Mouse (Mus musculus) liver, adult 2 months (tissue): ENCODE data around the gene Rps3. TPM values are rescaled to one million over a fixed set of nuclear protein-coding genes. Genes with fewer than 3 reads are reported as not detected.

Experiments
- DNase-seq: peaks from one replicate; pipeline ENCODE4 v3.0.0-alpha.2; 2011; ENCODE audit warnings: low read depth, low spot score; ENCODE audit errors: extremely low read depth
- H3K27ac ChIP-seq: fragments of 200-500 bp; replicated peaks from 2 replicates; pipeline ENCODE4 v1.5.1; 2012; ENCODE audit warnings: low read depth, mild to moderate bottlenecking, control low read depth, inconsistent platforms, low read length; ENCODE audit not compliant: insufficient read depth
- H3K27me3 ChIP-seq: fragments of 200-500 bp; 2 replicates; pipeline ENCODE4 v1.6.1; 2012; ENCODE audit warnings: mild to moderate bottlenecking, moderate library complexity, low read length, inconsistent platforms; ENCODE audit not compliant: control insufficient read depth, insufficient read depth
- H3K36me3 ChIP-seq: fragments of 200-500 bp; 2 replicates; pipeline ENCODE4 v1.6.1; 2012; ENCODE audit warnings: low read length, inconsistent platforms; ENCODE audit not compliant: control insufficient read depth, insufficient read depth
- H3K4me1 ChIP-seq: fragments of 200-500 bp; 2 replicates; pipeline ENCODE4 v1.6.1; 2011; ENCODE audit warnings: low read length; ENCODE audit not compliant: control insufficient read depth, insufficient read depth
- H3K4me3 ChIP-seq: fragments of 200-500 bp; 2 replicates; pipeline ENCODE4 v1.5.1; 2011; ENCODE audit warnings: low read depth, mild to moderate bottlenecking, control low read depth, low read length, moderate library complexity; ENCODE audit not compliant: insufficient read depth
- H3K79me2 ChIP-seq: fragments of 200-500 bp; 2 replicates; pipeline ENCODE4 v1.6.1; 2012; ENCODE audit warnings: inconsistent platforms, mild to moderate bottlenecking, low read length, moderate library complexity; ENCODE audit not compliant: control insufficient read depth, insufficient read depth
- H3K9ac ChIP-seq: fragments of 200-500 bp; 2 replicates; pipeline ENCODE4 v1.6.1; 2012; ENCODE audit warnings: low read depth, mild to moderate bottlenecking, control low read depth, inconsistent platforms, low read length
- CTCF ChIP-seq: fragments of 200-500 bp; IDR thresholded peaks from 2 replicates; pipeline ENCODE4 v1.5.1; 2011; ENCODE audit warnings: low read depth, low read length, control low read depth
- POLR2A ChIP-seq: fragments of 200-500 bp; IDR thresholded peaks from 2 replicates; pipeline ENCODE4 v1.6.1; 2011; ENCODE audit warnings: low read length, control low read depth; ENCODE audit not compliant: insufficient read depth; ENCODE audit errors: extremely low read depth
- WGBS: fragments of 180-500 bp; shearing (Covaris S2); methylation state at CpG from one replicate; pipeline ENCODE4 v1.1.7; 2018; 5-methylcytosine and 5-hydroxymethylcytosine counted together
- polyA plus RNA-seq: library from polyadenylated mRNA; depleted of rRNA; stranded (reverse); fragments of >200 nt; gene quantifications from 2 replicates; pipeline ENCODE4 v1.2.3, GENCODE M21; 2012
- total RNA-seq: library from RNA; depleted of rRNA; stranded (reverse); fragments of >200 nt; gene quantifications from 2 replicates; pipeline ENCODE4 v1.2.3, GENCODE M21; 2014

Gene Rps3
- total and polyA plus RNA-seq, 2 experiments: 147 to 473 TPM

DNA sequence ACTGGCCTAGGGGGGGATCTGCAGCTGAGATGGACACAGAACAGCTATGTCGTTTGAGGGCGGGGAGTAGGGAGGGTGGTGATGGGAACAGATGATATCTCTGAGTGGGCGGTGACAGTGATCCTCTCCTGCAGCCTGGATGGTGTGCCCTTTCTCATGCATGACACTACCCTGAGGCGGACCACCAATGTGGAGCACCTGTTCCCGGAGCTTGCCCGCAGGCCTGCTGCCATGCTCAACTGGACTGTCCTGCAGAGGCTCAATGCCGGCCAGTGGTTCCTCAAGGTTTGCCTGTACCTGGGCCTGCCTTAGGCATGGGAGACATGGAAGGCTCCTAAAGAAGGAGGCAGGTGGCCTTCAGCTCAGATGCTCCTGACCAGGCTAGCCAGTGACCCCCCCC, 30.7 kb downstream of the Rps3 start:
- Histone ChIP-seq H3K4me1 (no peaks in the 10 kb centered on the region), H3K9ac (no peak overlapping the region), H3K36me3 (no peaks in the 10 kb centered on the region), H3K27ac (no peak overlapping the region), H3K27me3 (no peaks in the 10 kb centered on the region), H3K4me3 (no peak overlapping the region), H3K79me2 (no peaks in the 10 kb centered on the region)
- no peak for DNase-seq
- TF ChIP-seq CTCF (no peak), POLR2A (no peak)
- WGBS: 91% methylated on average over 7 of the region's 7 CpGs

DNA sequence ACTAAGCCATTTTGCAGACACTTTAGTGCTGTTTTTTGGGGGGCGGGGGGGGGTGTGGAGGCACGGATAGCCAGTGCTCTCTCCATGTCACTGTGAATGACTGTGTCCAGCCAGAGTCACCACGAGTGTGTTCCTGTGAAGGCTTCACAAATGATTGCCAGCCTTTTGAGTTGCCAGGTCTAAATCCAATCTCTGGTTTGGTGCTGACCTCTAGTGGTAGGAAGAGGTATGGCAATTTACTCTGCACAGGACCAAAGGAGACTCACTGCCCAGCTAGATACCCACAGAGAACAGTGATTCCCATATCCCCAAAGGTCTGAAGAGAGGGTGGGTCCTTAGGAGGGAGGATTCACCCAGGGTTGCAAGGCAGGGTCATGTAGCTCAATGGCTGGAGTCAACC, 32.8 kb downstream of the Rps3 start:
- TF ChIP-seq CTCF (peak; percentile 69), POLR2A (no peak)
- WGBS: 0% methylated on average over 3 of the region's 3 CpGs

DNA sequence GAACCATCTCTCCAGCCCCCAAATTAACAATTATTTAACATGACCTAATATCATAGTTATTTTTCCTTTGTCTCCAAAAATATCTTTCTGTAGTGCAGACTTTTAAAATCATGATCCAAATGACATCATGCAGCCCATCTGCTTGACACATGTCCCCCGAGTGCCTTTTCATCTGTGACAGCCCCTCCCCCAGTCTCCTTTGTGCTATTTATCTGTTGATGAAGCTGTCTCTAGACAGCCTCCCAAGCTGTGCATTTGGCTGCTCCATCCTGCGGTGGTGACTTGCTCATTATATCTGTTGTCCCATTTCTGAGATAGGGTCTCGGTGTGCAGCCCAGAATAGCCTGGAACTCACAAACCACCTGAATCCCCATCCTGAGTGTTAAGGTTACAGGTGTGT, 33.8 kb downstream of the Rps3 start:
- no peak overlapping the region for H3K9ac ChIP-seq
- H3K36me3 ChIP-seq: no peaks in the 10 kb centered on the region
- no peaks in the 10 kb centered on the region for H3K79me2 ChIP-seq
- no peaks in the 10 kb centered on the region for H3K27me3 ChIP-seq
- H3K4me1 ChIP-seq: no peaks in the 10 kb centered on the region
- no peak overlapping the region for H3K4me3 ChIP-seq
- TF ChIP-seq CTCF: no peak
- TF ChIP-seq POLR2A: no peak
- 74% methylated on average over 3 of the region's 3 CpGs for WGBS
- DNase-seq: no peak
- no peak overlapping the region for H3K27ac ChIP-seq

More for the DNA sequence above, 32.8 kb downstream of the Rps3 start:
- no peak overlapping the region for H3K4me3 ChIP-seq
- H3K79me2 ChIP-seq: no peaks in the 10 kb centered on the region
- no peaks in the 10 kb centered on the region for H3K36me3 ChIP-seq
- peak; percentile 69 for DNase-seq
- no peak overlapping the region for H3K9ac ChIP-seq
- no peaks in the 10 kb centered on the region for H3K4me1 ChIP-seq
- H3K27me3 ChIP-seq: no peaks in the 10 kb centered on the region
- no peak overlapping the region for H3K27ac ChIP-seq

DNA sequence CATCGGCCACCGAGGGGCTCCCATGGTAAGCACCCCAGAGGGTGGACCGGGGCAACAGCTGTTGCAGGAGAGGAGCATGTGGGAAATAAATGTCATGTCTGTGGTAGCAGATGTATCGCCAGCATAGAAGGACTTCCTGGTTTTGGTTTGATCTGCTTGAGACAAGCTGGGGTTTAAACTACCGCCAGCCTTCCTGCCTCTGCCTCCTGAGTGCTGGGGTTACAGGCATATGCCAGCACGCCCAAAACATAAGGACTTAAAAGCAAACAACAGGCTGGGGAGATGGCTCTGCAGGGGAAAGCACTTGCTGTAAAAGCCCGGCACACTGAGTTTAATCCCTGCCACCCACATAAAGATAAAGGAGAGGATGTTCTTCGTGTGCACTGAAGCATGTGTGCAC, 34.5 kb downstream of the Rps3 start:
- Histone ChIP-seq H3K4me3 (no peak overlapping the region), H3K4me1 (no peaks in the 10 kb centered on the region), H3K27ac (no peak overlapping the region), H3K79me2 (no peaks in the 10 kb centered on the region), H3K9ac (no peak overlapping the region), H3K27me3 (no peaks in the 10 kb centered on the region), H3K36me3 (no peaks in the 10 kb centered on the region)
- WGBS: 74% methylated on average over 8 of the region's 8 CpGs
- DNase-seq: no peak
- TF ChIP-seq CTCF (no peak), POLR2A (no peak)

DNA sequence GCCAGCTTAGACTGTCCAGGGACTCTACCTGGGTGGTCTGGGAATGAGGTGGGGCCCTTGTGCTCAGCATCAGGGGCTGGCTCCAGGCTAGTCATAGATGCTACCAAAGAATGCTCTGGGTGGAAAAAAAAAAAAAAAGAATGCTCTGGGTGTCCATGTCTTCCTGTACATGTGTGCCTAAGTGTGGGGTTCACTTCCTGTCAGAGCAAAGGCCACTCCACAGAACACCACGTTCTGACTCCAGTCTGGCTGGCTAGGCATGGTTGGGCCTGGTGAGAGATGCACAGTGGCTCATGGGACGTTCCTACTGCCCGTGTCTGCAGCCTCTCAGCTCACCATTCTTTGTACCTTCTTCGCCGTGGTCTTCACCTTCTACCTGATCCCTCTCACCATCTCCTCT, 34.9 kb downstream of the Rps3 start:
- H3K9ac ChIP-seq: no peak overlapping the region
- no peaks in the 10 kb centered on the region for H3K4me1 ChIP-seq
- no peak overlapping the region for H3K4me3 ChIP-seq
- no peaks in the 10 kb centered on the region for H3K36me3 ChIP-seq
- 74% methylated on average over 5 of the region's 5 CpGs for WGBS
- no peak for TF ChIP-seq CTCF
- TF ChIP-seq POLR2A: no peak
- no peak for DNase-seq
- H3K79me2 ChIP-seq: no peaks in the 10 kb centered on the region
- H3K27ac ChIP-seq: no peak overlapping the region
- no peaks in the 10 kb centered on the region for H3K27me3 ChIP-seq

DNA sequence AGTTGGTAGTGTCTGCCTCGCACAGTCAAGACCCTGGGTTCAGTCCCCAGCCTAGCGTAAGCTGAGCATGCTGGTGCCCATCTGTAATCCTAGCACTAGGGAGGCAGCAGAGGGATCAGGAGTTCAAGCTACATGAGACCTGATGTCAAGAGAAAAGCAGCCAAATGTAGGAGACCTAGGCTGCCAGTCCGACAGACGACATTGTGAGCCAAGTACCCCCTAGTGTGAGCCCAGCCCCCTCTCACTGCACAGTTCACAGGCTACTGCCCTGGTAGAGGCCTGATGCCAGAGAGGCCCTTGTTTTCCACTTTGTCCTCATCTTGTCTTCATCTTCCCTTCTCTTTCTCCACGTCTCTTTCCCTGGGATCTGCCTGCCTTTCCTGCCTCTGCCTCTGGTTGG, 36.2 kb downstream of the Rps3 start:
- Histone ChIP-seq H3K4me1 (no peaks in the 10 kb centered on the region), H3K4me3 (no peak overlapping the region), H3K9ac (no peak overlapping the region), H3K79me2 (no peaks in the 10 kb centered on the region), H3K36me3 (no peaks in the 10 kb centered on the region), H3K27ac (no peak overlapping the region), H3K27me3 (no peaks in the 10 kb centered on the region)
- 88% methylated on average over 5 of the region's 5 CpGs for WGBS
- no peak for DNase-seq
- no peak for TF ChIP-seq CTCF
- TF ChIP-seq POLR2A: no peak
